Mouse (Mus musculus) limb, embryonic 11.5 days (tissue): ENCODE measurements around the gene Cyp1b1. TPM values are rescaled to one million over a fixed set of nuclear protein-coding genes. Genes with fewer than 3 reads are reported as not detected.

ENCODE experiments used
- ATAC-seq: fragments of 200-750 bp; cut with Nextera tagmentation; 2 replicates; pipeline ENCODE4 v1.8.0; 2017; ENCODE audit warnings: low read depth; ENCODE audit not compliant: insufficient number of reproducible peaks, low FRiP score, low TSS enrichment
- DNase-seq: peaks from one replicate; pipeline ENCODE4 v3.0.0-alpha.2; 2015; ENCODE audit warnings: low spot score
- H3K27ac ChIP-seq: fragments of 300-500 bp; sonication (generic); replicated peaks from 2 replicates; pipeline ENCODE4 v1.5.1; 2014; ENCODE audit warnings: low read depth, mild to moderate bottlenecking, low read length
- H3K27me3 ChIP-seq: fragments of 300-500 bp; sonication (generic); 2 replicates; pipeline ENCODE4 v1.6.1; 2014; ENCODE audit warnings: mild to moderate bottlenecking, low read length, mixed read lengths; ENCODE audit not compliant: control insufficient read depth, insufficient read depth
- H3K36me3 ChIP-seq: fragments of 300-500 bp; sonication (generic); 2 replicates; pipeline ENCODE4 v1.6.1; 2014; ENCODE audit warnings: mild to moderate bottlenecking, low read length, moderate library complexity, mixed read lengths; ENCODE audit not compliant: control insufficient read depth, insufficient read depth
- H3K4me1 ChIP-seq: fragments of 300-500 bp; sonication (generic); 2 replicates; pipeline ENCODE4 v1.6.1; 2014; ENCODE audit warnings: low read length, mixed read lengths; ENCODE audit not compliant: control insufficient read depth, insufficient read depth
- H3K4me2 ChIP-seq: fragments of 300-500 bp; sonication (generic); 2 replicates; pipeline ENCODE4 v1.6.1; 2014; ENCODE audit warnings: low read depth, mild to moderate bottlenecking, moderate library complexity; ENCODE audit not compliant: severe bottlenecking
- H3K4me3 ChIP-seq: fragments of 300-500 bp; sonication (generic); 2 replicates; pipeline ENCODE4 v1.5.1; 2014; ENCODE audit warnings: low read depth, low read length
- H3K9ac ChIP-seq: fragments of 300-500 bp; sonication (generic); 2 replicates; pipeline ENCODE4 v1.6.1; 2014; ENCODE audit warnings: mild to moderate bottlenecking, low read length
- H3K9me3 ChIP-seq: fragments of 300-500 bp; sonication (generic); 2 replicates; pipeline ENCODE4 v1.6.1; 2016; ENCODE audit warnings: low read length; ENCODE audit not compliant: control insufficient read depth
- WGBS: fragments of 180-500 bp; shearing (Covaris S2); extraction: QIAGEN DNeasy Blood & Tissue Kit; methylation state at CpG from one replicate; pipeline ENCODE4 v1.1.7; 2014; 5-methylcytosine and 5-hydroxymethylcytosine counted together
- polyA plus RNA-seq: library from polyadenylated mRNA; unstranded; fragments of >200 nt; fragmentation: Nextera tagmentation; extraction: Ambion mirVana; gene quantifications from 2 replicates; pipeline ENCODE4 v1.2.1, GENCODE M21; 2014

Cyp1b1 gene
- polyA plus RNA-seq, 1 experiment from 2014 or later = 2.0 TPM

- 11% methylated on average over 6 of the region's 6 CpGs for WGBS
- Histone ChIP-seq H3K4me2 (no peak overlapping the region), H3K9me3 (no peaks in the 10 kb centered on the region), H3K4me1 (peaks cover 19% of the 10 kb centered on the region), H3K27ac (no peak overlapping the region), H3K27me3 (peaks cover 40% of the 10 kb centered on the region), H3K36me3 (no peaks in the 10 kb centered on the region), H3K9ac (no peak overlapping the region), H3K4me3 (no peak overlapping the region)
- DNase-seq (no peak), ATAC-seq (no peak)
Measured at GRCm38 (mm10) chr17:79711944-79712343, 2.9 kb downstream of the Cyp1b1 start.

- DNase-seq (no peak), ATAC-seq (no peak)
- Histone ChIP-seq H3K4me2 (no peak overlapping the region), H3K27ac (no peak overlapping the region), H3K9ac (no peak overlapping the region), H3K9me3 (no peaks in the 10 kb centered on the region), H3K4me3 (no peak overlapping the region), H3K36me3 (no peaks in the 10 kb centered on the region), H3K27me3 (peaks cover 40% of the 10 kb centered on the region), H3K4me1 (peaks cover 19% of the 10 kb centered on the region)
- WGBS = 10% methylated on average over 15 of the region's 15 CpGs
Measured at GRCm38 (mm10) chr17:79710246-79710842, 4.5 kb downstream of the Cyp1b1 start.

- Histone ChIP-seq H3K36me3 (no peaks in the 10 kb centered on the region), H3K9me3 (no peaks in the 10 kb centered on the region), H3K4me2 (no peak overlapping the region), H3K27me3 (peaks cover 40% of the 10 kb centered on the region), H3K4me1 (peaks cover 19% of the 10 kb centered on the region), H3K9ac (no peak overlapping the region), H3K4me3 (no peak overlapping the region), H3K27ac (no peak overlapping the region)
- 25% methylated on average over 1 of the region's 1 CpGs for WGBS
- no peak for ATAC-seq
- DNase-seq = no peak
Measured at GRCm38 (mm10) chr17:79709718-79710117, 5.1 kb downstream of the Cyp1b1 start.

GRCm38 (mm10) chr17:79708168-79708567, 6.7 kb downstream of the Cyp1b1 start:
- no peak overlapping the region for H3K9ac ChIP-seq
- no peak for ATAC-seq
- H3K36me3 ChIP-seq = no peaks in the 10 kb centered on the region
- H3K27ac ChIP-seq = no peak overlapping the region
- H3K9me3 ChIP-seq = no peaks in the 10 kb centered on the region
- 42% methylated on average over 7 of the region's 7 CpGs for WGBS
- no peak overlapping the region for H3K4me2 ChIP-seq
- H3K4me3 ChIP-seq = no peak overlapping the region
- H3K4me1 ChIP-seq = peaks cover 5% of the 10 kb centered on the region
- peaks cover 26% of the 10 kb centered on the region for H3K27me3 ChIP-seq
- no peak for DNase-seq

DNA sequence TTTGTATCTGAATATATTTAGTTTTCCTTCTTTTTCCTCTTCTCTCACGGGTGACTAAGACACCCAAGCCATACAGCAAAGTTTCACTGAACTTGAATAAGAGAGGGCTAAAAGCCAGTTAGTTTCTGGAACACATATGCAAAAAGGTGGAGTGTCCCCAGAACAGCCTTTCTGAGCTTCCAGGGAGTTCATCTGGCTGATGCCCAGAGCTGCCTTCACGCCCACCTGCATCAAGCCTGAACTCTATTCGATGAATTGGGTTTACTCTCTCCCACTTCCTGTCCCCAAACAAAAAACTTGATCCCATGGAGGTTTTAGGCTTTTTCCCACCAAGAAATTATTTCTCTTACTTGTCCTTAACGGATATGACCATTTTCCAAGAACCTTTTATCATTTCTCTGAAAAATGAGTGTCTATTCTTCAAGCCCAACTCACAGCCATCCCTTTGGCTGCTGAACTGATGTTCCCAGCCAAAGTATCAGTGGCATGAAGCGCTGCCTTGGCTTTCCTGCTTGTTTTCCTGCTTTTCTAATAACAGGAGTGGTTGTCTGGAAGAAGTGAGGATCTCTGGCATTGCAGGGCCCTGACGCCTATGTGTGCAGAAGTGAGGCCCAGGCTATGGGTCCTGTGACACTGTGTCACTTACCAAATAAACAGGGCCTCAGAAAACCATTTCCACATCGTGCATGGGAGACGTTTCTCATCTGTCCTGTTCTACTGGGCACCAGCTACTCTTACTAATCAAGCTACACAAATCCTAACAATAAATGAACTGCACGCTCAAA, 9.0 kb downstream of the Cyp1b1 start:
- no peak for ATAC-seq
- no peak overlapping the region for H3K4me3 ChIP-seq
- H3K36me3 ChIP-seq = no peaks in the 10 kb centered on the region
- peaks cover 10% of the 10 kb centered on the region for H3K27me3 ChIP-seq
- 74% methylated on average over 9 of the region's 9 CpGs for WGBS
- no peak for DNase-seq
- no peak overlapping the region for H3K9ac ChIP-seq
- no peak overlapping the region for H3K4me2 ChIP-seq
- no peaks in the 10 kb centered on the region; the same call in 1 of the 2 replicates for H3K4me1 ChIP-seq
- H3K9me3 ChIP-seq = no peaks in the 10 kb centered on the region
- no peak overlapping the region for H3K27ac ChIP-seq

- WGBS = 91% methylated on average over 5 of the region's 5 CpGs
- H3K27ac ChIP-seq = no peak overlapping the region
- ATAC-seq (no peak), DNase-seq (no peak)
- no peak overlapping the region for H3K9ac ChIP-seq
- no peak overlapping the region for H3K4me2 ChIP-seq
- H3K9me3 ChIP-seq = no peaks in the 10 kb centered on the region
- H3K27me3 ChIP-seq = no peaks in the 10 kb centered on the region
- no peaks in the 10 kb centered on the region for H3K36me3 ChIP-seq
- H3K4me1 ChIP-seq = no peaks in the 10 kb centered on the region
- no peak overlapping the region for H3K4me3 ChIP-seq
Measured at GRCm38 (mm10) chr17:79700871-79701270, 14.0 kb downstream of the Cyp1b1 start.

GRCm38 (mm10) chr17:79699197-79699596, 15.7 kb downstream of the Cyp1b1 start:
- Histone ChIP-seq H3K27ac (no peak overlapping the region), H3K36me3 (no peaks in the 10 kb centered on the region), H3K9me3 (no peaks in the 10 kb centered on the region), H3K9ac (no peak overlapping the region), H3K4me3 (no peak overlapping the region), H3K4me1 (no peaks in the 10 kb centered on the region), H3K4me2 (no peak overlapping the region), H3K27me3 (no peaks in the 10 kb centered on the region)
- 6% methylated on average over 1 of the region's 1 CpGs for WGBS
- ATAC-seq (no peak), DNase-seq (no peak)

GRCm38 (mm10) chr17:79695541-79695940, 19.3 kb downstream of the Cyp1b1 start:
- Histone ChIP-seq H3K9me3 (no peaks in the 10 kb centered on the region), H3K4me1 (no peaks in the 10 kb centered on the region), H3K36me3 (no peaks in the 10 kb centered on the region), H3K9ac (no peak overlapping the region), H3K27me3 (no peaks in the 10 kb centered on the region), H3K4me3 (no peak overlapping the region), H3K4me2 (no peak overlapping the region), H3K27ac (no peak overlapping the region)
- 91% methylated on average over 6 of the region's 6 CpGs for WGBS
- DNase-seq (no peak), ATAC-seq (no peak)
